Mouse (Mus musculus) limb, embryonic 11.5 days (tissue): ENCODE data around the gene Sstr5. TPM values are rescaled to one million over a fixed set of nuclear protein-coding genes. Genes with fewer than 3 reads are reported as not detected.

ENCODE experiments used
- ATAC-seq: fragments of 200-750 bp; cut with Nextera tagmentation; 2 replicates; pipeline ENCODE4 v1.8.0; 2017; ENCODE audit warnings: low read depth; ENCODE audit not compliant: insufficient number of reproducible peaks, low FRiP score, low TSS enrichment
- DNase-seq: peaks from one replicate; pipeline ENCODE4 v3.0.0-alpha.2; 2015; ENCODE audit warnings: low spot score
- H3K27ac ChIP-seq: fragments of 300-500 bp; sonication (generic); replicated peaks from 2 replicates; pipeline ENCODE4 v1.5.1; 2014; ENCODE audit warnings: low read depth, mild to moderate bottlenecking, low read length
- H3K27me3 ChIP-seq: fragments of 300-500 bp; sonication (generic); 2 replicates; pipeline ENCODE4 v1.6.1; 2014; ENCODE audit warnings: mild to moderate bottlenecking, low read length, mixed read lengths; ENCODE audit not compliant: control insufficient read depth, insufficient read depth
- H3K36me3 ChIP-seq: fragments of 300-500 bp; sonication (generic); 2 replicates; pipeline ENCODE4 v1.6.1; 2014; ENCODE audit warnings: mild to moderate bottlenecking, low read length, moderate library complexity, mixed read lengths; ENCODE audit not compliant: control insufficient read depth, insufficient read depth
- H3K4me1 ChIP-seq: fragments of 300-500 bp; sonication (generic); 2 replicates; pipeline ENCODE4 v1.6.1; 2014; ENCODE audit warnings: low read length, mixed read lengths; ENCODE audit not compliant: control insufficient read depth, insufficient read depth
- H3K4me2 ChIP-seq: fragments of 300-500 bp; sonication (generic); 2 replicates; pipeline ENCODE4 v1.6.1; 2014; ENCODE audit warnings: low read depth, mild to moderate bottlenecking, moderate library complexity; ENCODE audit not compliant: severe bottlenecking
- H3K4me3 ChIP-seq: fragments of 300-500 bp; sonication (generic); 2 replicates; pipeline ENCODE4 v1.5.1; 2014; ENCODE audit warnings: low read depth, low read length
- H3K9ac ChIP-seq: fragments of 300-500 bp; sonication (generic); 2 replicates; pipeline ENCODE4 v1.6.1; 2014; ENCODE audit warnings: mild to moderate bottlenecking, low read length
- H3K9me3 ChIP-seq: fragments of 300-500 bp; sonication (generic); 2 replicates; pipeline ENCODE4 v1.6.1; 2016; ENCODE audit warnings: low read length; ENCODE audit not compliant: control insufficient read depth
- WGBS: fragments of 180-500 bp; shearing (Covaris S2); extraction: QIAGEN DNeasy Blood & Tissue Kit; methylation state at CpG from one replicate; pipeline ENCODE4 v1.1.7; 2014; 5-methylcytosine and 5-hydroxymethylcytosine counted together
- polyA plus RNA-seq: library from polyadenylated mRNA; unstranded; fragments of >200 nt; fragmentation: Nextera tagmentation; extraction: Ambion mirVana; gene quantifications from 2 replicates; pipeline ENCODE4 v1.2.1, GENCODE M21; 2014

Gene Sstr5
- polyA plus RNA-seq, 1 experiment from 2014 or later, result 0.17 TPM

GRCm38 (mm10) chr17:25482092-25482491, 15.0 kb downstream of the Sstr5 start:
- DNase-seq (no peak), ATAC-seq (no peak)
- Histone ChIP-seq H3K4me1 (peaks cover 2% of the 10 kb centered on the region; the same call in 1 of the 2 replicates), H3K4me3 (no peak overlapping the region), H3K4me2 (no peak overlapping the region), H3K36me3 (no peaks in the 10 kb centered on the region), H3K9me3 (no peaks in the 10 kb centered on the region), H3K27me3 (0 out of 2 replicates have a peak, but pooled peaks cover 3% of the 10 kb centered on the region), H3K27ac (no peak overlapping the region), H3K9ac (no peak overlapping the region)
- 83% methylated on average over 6 of the region's 6 CpGs for WGBS

- no peak for DNase-seq
- H3K27ac ChIP-seq, result no peak overlapping the region
- no peak for ATAC-seq
- 52% methylated on average over 4 of the region's 4 CpGs for WGBS
- H3K9ac ChIP-seq, result no peak overlapping the region
- H3K4me1 ChIP-seq, result peaks cover 2% of the 10 kb centered on the region; the same call in 1 of the 2 replicates
- H3K9me3 ChIP-seq, result no peaks in the 10 kb centered on the region
- no peaks in the 10 kb centered on the region for H3K36me3 ChIP-seq
- no peak overlapping the region for H3K4me2 ChIP-seq
- H3K27me3 ChIP-seq, result 0 out of 2 replicates have a peak, but pooled peaks cover 3% of the 10 kb centered on the region
- H3K4me3 ChIP-seq, result no peak overlapping the region
Observed at GRCm38 (mm10) chr17:25480820-25481219, 16.3 kb downstream of the Sstr5 start.

- WGBS, result 56% methylated on average over 8 of the region's 8 CpGs
- Histone ChIP-seq H3K4me1 (peaks cover 2% of the 10 kb centered on the region; the same call in 1 of the 2 replicates), H3K27me3 (0 out of 2 replicates have a peak, but pooled peaks cover 3% of the 10 kb centered on the region), H3K4me3 (no peak overlapping the region), H3K9ac (no peak overlapping the region), H3K4me2 (no peak overlapping the region), H3K36me3 (no peaks in the 10 kb centered on the region), H3K9me3 (no peaks in the 10 kb centered on the region), H3K27ac (no peak overlapping the region)
- no peak for ATAC-seq
- DNase-seq, result no peak
Observed at GRCm38 (mm10) chr17:25480152-25480551, 16.9 kb downstream of the Sstr5 start.

- 47% methylated on average over 19 of the region's 19 CpGs for WGBS
- H3K4me2 ChIP-seq, result no peak overlapping the region
- ATAC-seq, result no peak
Observed at GRCm38 (mm10) chr17:25475946-25476744, 20.9 kb downstream of the Sstr5 start.

GRCm38 (mm10) chr17:25474330-25475077, 22.6 kb downstream of the Sstr5 start:
- peak; percentile 38; the same call in 1 of the 2 replicates for ATAC-seq
- Histone ChIP-seq H3K4me2 (peak overlapping the region; percentile 62), H3K4me3 (peak overlapping the region; percentile 26), H3K9me3 (no peaks in the 10 kb centered on the region), H3K36me3 (no peaks in the 10 kb centered on the region), H3K27ac (no peak overlapping the region), H3K4me1 (no peaks in the 10 kb centered on the region), H3K9ac (no peak overlapping the region), H3K27me3 (peaks cover 17% of the 10 kb centered on the region)
- peak; percentile 85 for DNase-seq
- 2% methylated on average over 38 of the region's 38 CpGs for WGBS

More at GRCm38 (mm10) chr17:25475946-25476744, 20.9 kb downstream of the Sstr5 start:
- no peaks in the 10 kb centered on the region for H3K36me3 ChIP-seq
- H3K4me3 ChIP-seq, result no peak overlapping the region
- H3K27ac ChIP-seq, result no peak overlapping the region
- DNase-seq, result peak; percentile 71
- H3K4me1 ChIP-seq, result no peaks in the 10 kb centered on the region
- no peak overlapping the region for H3K9ac ChIP-seq
- H3K9me3 ChIP-seq, result no peaks in the 10 kb centered on the region
- peaks cover 16% of the 10 kb centered on the region for H3K27me3 ChIP-seq

- H3K9me3 ChIP-seq, result no peaks in the 10 kb centered on the region
- H3K27me3 ChIP-seq, result peaks cover 17% of the 10 kb centered on the region
- no peaks in the 10 kb centered on the region for H3K4me1 ChIP-seq
- no peak overlapping the region for H3K9ac ChIP-seq
- no peak overlapping the region for H3K27ac ChIP-seq
- ATAC-seq (no peak), DNase-seq (no peak)
- H3K4me2 ChIP-seq, result no peak overlapping the region
- no peaks in the 10 kb centered on the region for H3K36me3 ChIP-seq
- H3K4me3 ChIP-seq, result no peak overlapping the region
- 52% methylated on average over 14 of the region's 14 CpGs for WGBS
Observed at GRCm38 (mm10) chr17:25472044-25472443, 25.0 kb downstream of the Sstr5 start.

- Histone ChIP-seq H3K4me2 (no peak overlapping the region), H3K27ac (no peak overlapping the region), H3K27me3 (peaks cover 17% of the 10 kb centered on the region), H3K9ac (no peak overlapping the region), H3K4me1 (no peaks in the 10 kb centered on the region), H3K9me3 (no peaks in the 10 kb centered on the region), H3K36me3 (no peaks in the 10 kb centered on the region), H3K4me3 (no peak overlapping the region)
- DNase-seq (no peak), ATAC-seq (no peak)
- 53% methylated on average over 8 of the region's 8 CpGs for WGBS
Observed at GRCm38 (mm10) chr17:25471418-25471817, 25.7 kb downstream of the Sstr5 start.

- Histone ChIP-seq H3K27me3 (peaks cover 17% of the 10 kb centered on the region), H3K36me3 (no peaks in the 10 kb centered on the region), H3K9ac (no peak overlapping the region), H3K4me1 (no peaks in the 10 kb centered on the region), H3K4me2 (no peak overlapping the region), H3K4me3 (no peak overlapping the region), H3K27ac (no peak overlapping the region), H3K9me3 (no peaks in the 10 kb centered on the region)
- WGBS, result 37% methylated on average over 8 of the region's 8 CpGs
- ATAC-seq, result no peak
- peak; percentile 85 for DNase-seq
Observed at GRCm38 (mm10) chr17:25469798-25470197, 27.3 kb downstream of the Sstr5 start.
